Mouse (Mus musculus) left cerebral cortex, adult 18-20 months (tissue): ENCODE data around the gene Elmo1. TPM values are rescaled to one million over a fixed set of nuclear protein-coding genes. Genes with fewer than 3 reads are reported as not detected.
A peak's percentile ranks its signal among the peaks of the same experiment; 100 is the strongest.

Experiments used
- DNase-seq, 2 experiments: peaks; one replicate each; pipeline ENCODE4 v3.0.0; 2021 to 2022; ENCODE audit warnings: low spot score in 2 of 2, mixed read lengths in 1 of 2
- total RNA-seq, 2 experiments: library from RNA; stranded (reverse); gene quantifications; 2 replicates each; pipeline ENCODE4 v1.2.3; 2021

The Elmo1 gene
- total RNA-seq, 2 experiments from 2014 or later: 64.7 to 66.4 TPM

DNA sequence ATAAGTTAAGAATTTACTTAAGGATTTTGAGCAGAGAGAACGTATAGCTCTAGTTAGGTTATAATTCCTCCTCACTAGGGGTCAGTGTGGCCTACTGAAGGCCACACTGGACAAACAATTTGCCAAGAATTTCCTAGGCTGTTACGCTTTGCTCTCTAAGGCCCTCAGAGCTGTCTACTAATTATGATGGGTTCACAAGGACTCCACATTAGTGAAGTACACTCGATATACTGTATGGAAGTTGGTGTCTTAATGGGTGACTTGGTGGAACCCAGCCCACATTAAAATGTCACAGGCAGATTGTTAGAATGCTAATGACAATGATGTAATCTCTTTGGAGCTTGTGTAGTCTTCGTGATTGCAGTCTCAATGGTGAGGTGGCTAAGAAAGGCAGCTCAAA, 343.7 kb downstream of the Elmo1 start:
- DNase-seq: no peak

DNA sequence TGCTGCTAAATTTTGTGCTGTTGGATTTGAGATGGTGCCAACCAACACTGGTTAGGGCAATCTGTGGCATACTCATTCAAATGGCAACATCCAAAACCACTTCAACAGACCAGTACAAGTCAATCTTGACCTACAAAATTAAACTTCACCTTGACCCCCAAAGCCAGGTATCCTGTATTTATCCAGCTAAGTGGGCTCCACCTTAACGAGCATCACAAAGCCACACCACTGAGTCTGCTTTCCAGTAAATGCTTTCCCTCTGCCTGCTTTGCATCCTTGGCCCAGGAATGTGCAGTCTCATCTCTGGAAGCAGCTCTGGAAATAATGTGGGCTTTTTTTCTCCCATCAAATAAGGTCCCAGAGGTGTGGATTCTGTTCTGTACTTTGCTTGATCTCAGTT, 349.1 kb downstream of the Elmo1 start:
- no peak for DNase-seq

DNA sequence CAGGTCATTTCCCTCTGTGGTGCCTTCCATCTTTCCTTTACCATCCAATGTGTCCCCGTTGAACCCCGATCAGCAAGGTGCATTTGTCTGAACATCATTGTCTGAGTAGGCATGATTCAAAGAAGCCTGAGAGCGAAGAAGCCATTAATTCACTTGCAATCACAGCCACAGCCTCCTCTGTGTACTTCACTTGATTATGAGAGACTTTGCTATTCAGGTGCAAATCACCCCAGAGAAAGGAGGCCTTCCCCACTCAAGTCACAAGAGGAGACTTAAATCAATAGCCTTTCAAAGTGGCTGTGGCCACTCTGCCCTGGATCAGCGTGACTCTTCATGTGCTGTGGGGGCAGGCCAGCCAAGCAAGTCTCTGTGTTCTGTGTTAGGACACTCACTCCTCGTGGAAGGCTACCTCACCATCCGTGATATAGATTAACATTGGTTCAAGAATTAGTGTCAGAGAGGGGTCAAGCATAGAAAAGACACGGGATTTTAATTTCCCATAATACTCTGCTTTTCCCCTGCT, 360.5 kb downstream of the Elmo1 start:
- no peak for DNase-seq

- DNase-seq: no peak
Observed at GRCm38 (mm10) chr13:20454357-20454756, 364.0 kb downstream of the Elmo1 start.

DNA sequence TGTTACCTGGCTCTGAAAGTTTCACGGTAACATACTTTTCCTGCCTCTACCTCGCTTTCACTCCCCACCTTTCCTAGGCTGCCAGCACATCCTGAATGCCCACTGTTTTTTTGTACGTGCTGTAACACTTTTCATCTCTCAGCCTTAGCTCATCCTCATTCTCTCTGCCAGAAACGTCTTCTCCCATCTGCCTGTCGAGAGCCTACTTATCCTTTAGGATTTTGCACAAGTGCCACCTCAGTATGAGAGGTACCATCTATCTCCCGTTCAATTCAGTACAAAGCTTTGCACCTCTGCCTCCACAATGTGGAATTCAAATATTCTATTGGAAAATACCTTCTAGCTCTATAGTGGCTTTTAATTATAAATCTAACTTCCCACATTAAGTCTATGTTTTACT, 369.7 kb downstream of the Elmo1 start:
- DNase-seq: no peak

DNA sequence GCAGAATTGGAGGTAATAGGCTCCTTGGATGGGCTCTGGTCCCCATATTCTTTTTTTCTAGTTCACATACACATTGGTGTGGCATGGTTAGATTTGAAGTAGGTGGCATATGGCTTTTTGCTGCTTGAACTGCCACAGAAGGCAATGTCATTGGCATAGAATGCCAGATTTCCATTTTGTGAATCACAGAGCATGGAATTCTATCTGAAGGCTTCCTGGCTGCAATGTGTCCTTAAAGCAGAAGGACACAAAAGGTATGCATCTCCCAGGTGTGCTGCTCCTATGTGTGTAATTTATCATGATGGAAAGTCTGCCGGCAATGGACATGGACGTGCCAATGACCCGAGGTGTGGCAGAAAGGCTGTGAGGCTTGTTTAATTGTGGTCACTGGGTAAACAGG, 371.2 kb downstream of the Elmo1 start:
- DNase-seq: no peak

DNA sequence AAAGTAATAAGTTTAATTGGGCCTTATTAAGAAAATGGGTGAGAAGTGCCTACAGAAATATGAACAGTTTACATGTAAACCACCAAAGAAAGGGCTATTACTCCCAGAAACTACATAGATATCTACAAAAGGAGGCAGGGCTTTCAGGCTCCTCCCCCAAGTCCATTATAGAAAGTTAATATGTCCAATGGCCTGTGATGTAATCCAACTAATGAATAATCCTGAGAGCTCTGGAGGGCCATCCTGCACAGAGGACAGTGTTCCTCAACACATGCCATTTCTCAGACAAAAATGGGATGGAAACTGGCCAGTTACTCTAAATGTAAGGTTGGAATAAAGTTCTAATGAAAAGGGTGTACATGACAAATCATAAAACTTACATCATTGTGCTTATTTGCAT, 373.8 kb downstream of the Elmo1 start:
- no peak for DNase-seq

DNA sequence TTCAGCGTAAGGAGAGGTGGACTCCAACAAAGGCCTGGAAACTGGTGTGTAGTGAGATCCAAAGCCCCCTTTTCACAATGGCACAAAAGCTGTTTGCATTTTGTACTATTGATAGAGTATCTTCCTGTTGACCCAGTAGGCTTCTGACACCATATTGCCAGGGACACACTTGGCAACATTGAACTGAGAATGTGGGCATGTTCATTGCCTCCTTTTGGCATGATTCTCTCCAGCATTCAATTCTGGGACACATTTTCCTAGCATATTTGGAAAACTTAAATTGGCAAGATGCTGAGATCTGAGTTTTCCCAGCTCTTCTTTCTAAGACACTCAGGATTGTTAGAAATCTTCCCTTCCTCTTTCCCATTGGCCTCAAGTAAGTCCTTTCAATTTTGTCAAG, 377.0 kb downstream of the Elmo1 start:
- DNase-seq: no peak

- DNase-seq: peak; percentile 88 to 90
Observed at GRCm38 (mm10) chr13:20471732-20472131, 381.3 kb downstream of the Elmo1 start.

GRCm38 (mm10) chr13:20472301-20472831, 382.0 kb downstream of the Elmo1 start:
- peak in 1 of 2 experiments; percentile 44 for DNase-seq

- peak; percentile 69 to 77 for DNase-seq
Observed at GRCm38 (mm10) chr13:20472891-20473539, 382.6 kb downstream of the Elmo1 start.

- no peak for DNase-seq
Observed at GRCm38 (mm10) chr13:20473641-20474078, 383.3 kb downstream of the Elmo1 start.

DNA sequence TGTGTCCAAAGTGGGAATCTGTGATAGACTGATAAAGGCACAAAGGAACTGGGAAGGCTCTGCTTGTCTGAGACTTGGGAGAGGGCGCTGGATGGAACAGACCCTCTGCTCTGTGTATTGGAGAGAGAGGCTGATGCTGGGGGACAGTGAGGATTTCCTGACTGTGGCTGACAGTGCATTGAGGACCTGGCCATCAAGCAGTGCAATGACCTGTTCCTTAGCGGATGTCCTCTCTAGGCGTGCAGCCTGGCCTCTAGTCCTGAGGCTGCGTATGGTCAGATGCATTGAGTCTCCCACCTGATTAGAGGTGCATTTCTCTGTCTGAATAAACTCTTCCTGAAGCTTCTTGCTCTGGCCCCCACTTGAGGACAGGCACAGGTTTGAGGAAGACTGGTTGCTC, 384.2 kb downstream of the Elmo1 start:
- DNase-seq: no peak

- no peak for DNase-seq
Observed at GRCm38 (mm10) chr13:20481805-20482204, 391.4 kb downstream of the Elmo1 start.

GRCm38 (mm10) chr13:20489110-20489509, 398.7 kb downstream of the Elmo1 start:
- no peak for DNase-seq

DNA sequence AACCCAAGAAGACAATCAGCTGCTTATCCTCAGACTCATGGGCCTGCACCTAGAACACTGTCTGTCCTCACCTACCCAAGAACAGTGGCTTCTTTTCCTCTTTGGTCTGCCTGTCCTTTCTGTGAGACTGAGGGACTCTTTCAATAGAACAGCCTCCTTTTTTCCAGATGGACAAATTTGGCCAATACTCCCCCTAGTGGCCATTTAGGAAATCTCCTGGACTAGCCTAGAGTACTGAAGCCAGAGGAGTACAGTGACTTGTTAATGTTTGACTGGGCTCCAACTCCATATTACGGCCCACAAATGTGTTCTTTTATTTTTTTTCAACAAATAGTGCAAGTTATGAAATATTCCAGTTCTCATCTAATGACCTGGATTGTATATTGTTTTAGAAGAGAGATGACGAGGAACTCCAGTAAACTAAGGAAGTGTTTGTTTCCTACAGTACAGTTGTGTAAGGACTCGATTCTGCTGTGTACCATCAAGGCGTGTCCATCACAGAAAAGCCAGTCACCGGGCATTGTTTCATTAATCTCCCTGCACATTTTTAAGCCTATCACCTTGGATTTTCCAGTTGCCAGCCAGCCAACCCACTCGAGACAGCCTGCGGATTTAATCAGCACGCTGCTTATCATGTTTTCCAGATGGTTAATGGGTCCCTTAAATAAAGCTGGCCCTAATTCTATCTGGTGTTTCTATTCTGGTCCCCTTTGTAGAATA, 399.5 kb downstream of the Elmo1 start:
- DNase-seq: no peak

GRCm38 (mm10) chr13:20490860-20491594, 400.6 kb downstream of the Elmo1 start:
- DNase-seq: no peak

DNA sequence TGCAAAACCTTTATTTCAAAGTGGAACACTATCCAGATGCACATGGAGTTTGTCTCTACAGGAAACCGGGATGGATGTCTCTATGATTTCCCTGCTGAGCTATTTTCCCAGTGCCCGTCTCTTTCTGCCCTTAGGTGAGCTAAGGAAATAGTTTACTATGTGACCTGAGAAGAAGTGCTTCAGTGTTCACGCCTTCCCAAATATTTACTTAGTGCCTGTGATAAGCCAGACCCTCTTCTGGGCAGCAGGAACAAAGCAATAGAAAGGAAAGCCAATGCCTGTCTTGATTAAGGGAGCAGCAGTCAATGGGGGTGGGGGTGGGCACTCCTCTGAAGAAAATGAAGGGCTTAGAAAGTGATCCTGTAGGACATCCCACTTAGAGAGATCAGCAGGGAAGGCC, 401.3 kb downstream of the Elmo1 start:
- DNase-seq: no peak

DNA sequence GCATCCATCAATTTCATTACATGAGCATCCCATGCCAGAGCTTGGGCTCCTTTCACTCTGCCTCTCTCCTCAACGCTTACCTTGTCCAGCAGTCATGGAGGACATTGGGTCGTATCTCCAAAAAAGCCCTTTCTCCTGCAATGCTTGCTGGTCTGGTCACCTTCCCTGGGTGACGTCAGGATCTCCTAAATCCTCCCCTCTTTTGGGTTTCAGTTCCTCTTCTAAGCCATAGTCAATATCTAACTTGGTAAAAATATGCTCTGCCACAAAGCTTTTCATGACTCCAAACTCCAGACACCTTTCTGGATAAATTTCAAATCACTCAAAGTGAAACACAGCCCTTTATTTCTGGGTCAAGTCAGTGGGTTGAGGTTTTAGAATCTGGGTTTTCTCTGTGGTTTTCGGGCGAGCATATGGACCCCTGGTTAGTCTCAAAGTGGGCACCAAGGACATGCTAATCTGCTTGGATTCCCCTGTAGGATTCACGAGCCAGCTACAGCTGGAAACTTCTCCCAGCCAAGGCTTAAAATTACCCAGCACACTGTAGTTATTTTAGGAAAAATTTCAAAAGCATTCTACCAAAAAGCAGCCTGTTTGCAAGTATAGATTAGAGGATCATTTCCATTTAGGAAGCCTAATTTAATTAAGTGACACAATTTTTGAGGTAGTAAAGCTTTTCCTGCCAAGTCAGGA, 403.8 kb downstream of the Elmo1 start:
- no peak for DNase-seq

- DNase-seq: no peak
Observed at GRCm38 (mm10) chr13:20501923-20502322, 411.5 kb downstream of the Elmo1 start.

DNA sequence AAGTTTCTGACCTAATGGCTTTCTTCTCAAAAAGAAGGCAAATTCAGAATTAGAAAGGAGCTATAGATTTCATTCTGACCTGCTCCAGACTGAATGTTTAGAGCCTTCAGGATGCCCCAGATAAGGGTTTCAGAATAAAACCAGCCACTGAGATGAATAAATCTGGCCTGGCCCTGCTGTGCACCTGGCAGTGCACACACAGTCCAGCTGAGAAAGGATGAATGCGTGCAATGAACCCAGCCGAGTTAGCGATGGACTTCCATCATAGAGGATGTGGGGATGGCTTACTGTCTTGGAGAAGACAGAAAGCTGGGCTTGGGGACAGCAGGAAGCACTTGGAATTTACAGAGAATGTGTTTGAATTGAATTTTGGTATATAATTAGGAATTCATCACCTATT, 413.0 kb downstream of the Elmo1 start:
- no peak for DNase-seq
